Mouse (Mus musculus): ENCODE measurements around the gene Cntnap1. TPM values are rescaled to one million over a fixed set of nuclear protein-coding genes. Genes with fewer than 3 reads are reported as not detected.
A peak's percentile ranks its signal among the peaks of the same experiment; 100 is the strongest.

Cntnap1 gene
- total and polyA plus RNA-seq, 3 experiments, result 6.8 to 9.3 (median 6.8) TPM

DNA sequence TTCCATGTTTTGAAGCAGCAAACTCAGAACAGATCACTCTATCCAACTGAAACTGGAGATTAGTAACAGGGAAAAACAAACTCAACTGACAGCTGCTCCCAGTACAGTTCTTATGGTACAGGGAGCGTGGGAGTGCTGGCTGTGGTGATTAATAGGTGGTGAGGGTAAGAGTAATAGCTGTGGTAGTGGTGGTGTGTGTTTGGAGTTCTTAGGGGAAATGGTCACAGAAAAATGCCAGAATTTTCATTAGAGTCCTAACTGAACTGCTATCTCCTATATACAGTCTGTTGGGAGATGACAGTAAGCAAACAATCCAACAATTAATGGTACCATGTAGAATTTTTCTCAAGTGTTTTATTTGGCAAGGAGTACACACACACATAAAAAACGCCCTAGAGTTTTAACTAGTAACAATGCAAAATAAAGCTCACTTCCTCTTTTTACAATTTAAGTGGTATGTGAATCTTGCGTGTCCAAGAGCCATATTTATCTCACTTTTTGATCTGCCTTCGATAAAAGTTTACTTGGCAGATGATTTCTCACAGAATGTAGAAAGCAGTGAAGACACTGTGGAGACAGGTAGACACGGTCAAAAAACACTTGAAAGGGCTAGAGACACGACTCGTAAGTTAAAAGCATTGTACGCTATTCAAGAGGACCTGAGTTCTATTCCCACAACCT is 51.1 kb downstream of the Cntnap1 start:
- no peak for DNase-seq

DNA sequence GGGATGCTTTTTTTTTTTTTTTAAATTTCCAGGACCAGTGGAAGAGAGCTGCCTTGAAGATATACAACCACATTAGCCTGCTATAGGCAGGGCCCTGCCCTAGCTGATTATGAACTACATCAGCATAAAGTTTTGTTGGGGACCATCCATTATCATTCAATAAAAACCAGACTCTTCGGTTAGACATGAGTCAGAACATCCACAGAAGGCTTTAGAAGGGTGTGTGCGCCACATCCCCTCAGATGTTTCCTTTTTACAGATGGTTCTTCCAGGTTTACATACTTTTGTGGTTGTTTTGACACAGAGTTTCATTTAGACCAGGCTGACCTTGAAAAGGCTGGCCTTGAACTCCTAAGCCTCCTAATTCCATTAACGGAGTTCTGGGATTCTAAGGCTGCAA is 54.0 kb downstream of the Cntnap1 start:
- no peak for DNase-seq

DNA sequence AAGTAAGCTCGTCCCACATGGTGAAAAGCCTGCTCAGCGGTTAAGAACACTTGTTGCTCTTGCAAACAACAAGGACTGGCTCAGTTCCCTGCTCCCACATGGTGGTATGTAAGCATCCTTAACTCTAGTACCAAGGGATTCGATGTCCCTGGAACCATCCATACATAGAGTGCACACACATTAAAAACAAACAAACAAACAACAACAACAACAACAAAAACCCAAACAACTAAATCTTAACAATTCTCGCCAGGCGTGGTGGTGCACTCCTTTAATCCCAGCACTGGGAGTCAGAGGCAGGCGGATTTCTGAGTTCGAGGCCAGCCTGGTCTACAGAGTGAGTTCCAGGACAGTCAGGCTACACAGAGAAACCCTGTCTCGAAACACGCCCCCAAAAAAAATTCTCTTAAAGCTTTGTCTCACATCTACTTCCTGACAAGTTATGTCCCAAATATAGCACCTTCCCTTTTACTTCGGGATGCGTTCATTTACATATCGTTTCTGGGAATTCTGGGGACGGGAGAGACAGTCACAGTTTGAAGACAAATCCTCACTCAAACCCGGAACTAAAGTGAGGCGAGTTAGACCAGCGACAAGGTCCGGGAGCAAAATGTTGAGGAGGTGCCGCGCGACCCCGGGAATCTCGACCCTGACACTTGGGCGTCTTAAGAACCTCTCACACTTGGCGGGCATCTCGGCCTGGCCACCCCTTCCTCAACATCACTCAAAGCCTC is 55.2 kb downstream of the Cntnap1 start:
- DNase-seq, result no peak

DNA sequence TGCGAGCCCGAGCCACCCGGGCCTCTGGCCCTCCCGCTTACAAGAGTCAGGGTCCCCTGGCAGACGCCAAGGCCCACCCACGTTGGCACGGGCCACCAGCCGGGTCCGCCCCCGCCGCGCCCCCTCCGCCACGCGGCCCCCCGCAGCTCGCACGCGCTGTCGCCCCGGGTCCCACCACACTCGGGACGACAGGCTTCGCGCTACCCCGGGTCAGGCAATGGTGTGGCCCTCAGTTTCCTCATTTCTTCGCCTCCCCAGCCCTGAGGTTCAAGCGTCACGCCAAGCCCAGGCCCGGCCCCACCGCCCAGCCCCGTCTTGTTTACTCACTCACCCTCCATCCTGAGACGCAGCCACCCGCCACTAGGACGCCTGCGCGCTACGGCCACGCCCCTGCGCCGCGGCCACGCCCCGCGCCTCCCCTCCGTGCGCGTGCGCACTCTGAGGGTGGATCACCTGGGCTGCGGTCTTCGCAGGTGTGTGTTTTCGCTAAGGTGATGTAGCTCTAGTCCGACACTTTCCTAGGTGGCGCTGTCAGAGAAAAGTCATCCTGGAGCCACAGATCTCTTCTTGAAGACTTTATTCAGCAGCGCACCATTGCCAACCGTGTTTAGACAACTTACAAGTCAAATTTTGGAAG is 55.9 kb downstream of the Cntnap1 start, which contains the start of gene Ezh1:
Gene Ezh1 (minus strand): TSS at position 399 of the 637 bp plus-strand sequence.
- DNase-seq, result peak; percentile 94

DNA sequence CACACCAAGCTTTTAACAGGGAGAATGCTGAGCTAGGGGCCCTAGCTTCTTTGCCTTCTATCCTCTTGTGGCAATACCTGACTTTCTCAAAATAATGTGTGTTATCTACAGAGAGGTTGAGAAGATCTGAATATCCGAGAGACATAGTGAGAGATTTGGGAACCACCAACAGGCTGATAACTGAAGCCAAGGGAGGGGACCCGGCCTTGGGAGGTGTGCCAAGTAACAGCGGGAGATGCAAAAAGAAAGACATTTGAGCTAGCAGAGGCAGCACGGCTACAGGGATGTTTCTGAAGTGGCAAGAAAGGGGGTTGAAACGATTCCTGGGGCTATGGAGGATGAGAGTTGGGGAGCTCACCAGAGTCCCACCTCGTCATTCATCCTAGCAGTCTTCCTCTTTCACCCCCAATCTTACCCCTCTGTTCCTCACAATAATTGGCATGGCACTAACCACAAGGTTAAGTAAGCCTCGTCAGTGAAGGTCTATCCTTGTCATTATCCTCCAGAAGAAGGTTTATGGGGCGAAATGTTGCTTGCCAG is 59.1 kb downstream of the Cntnap1 start:
- peak; percentile 67 for DNase-seq

DNA sequence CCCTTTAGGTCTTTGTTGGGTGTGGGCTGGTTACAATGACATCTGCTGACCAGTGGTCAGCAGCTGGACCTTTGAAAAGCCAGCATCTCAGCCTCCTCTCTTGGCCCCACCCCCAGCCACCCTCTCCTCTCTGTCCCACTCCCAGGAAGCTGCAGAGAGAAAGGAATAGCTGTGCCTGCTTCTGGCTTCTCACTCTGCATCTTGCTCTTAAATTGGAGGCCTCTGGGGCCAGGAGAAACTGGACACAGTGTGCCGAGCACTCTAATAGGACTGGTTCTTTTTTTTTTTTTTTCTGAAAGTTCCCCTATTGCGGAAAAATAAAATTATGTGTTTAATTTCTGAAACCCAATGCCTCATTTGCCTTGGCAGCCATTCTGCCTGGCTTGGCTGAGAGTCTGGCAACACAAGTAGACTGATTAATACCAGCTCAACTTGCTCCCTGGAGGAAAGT is 59.8 kb downstream of the Cntnap1 start:
- DNase-seq, result peak; percentile 17

DNA sequence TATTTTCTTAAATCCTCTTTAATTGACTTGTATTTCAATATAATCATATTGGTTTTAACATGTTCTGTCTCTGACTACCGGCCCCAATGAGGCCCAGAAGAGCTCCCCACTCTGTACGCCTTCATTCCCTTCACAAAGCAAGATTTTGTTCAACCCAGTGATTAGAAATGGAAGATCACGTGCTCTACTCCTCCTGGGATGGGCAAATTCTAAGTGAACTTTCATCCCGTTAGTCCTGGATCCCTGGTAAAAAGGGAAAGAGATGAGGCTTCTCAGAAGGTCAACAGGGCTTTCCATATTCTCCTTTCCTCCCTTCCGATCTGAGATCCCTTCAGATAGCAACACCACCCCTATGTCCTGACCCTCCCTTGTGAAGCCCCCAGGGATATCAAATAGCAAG is 60.2 kb downstream of the Cntnap1 start:
- no peak for DNase-seq

DNA sequence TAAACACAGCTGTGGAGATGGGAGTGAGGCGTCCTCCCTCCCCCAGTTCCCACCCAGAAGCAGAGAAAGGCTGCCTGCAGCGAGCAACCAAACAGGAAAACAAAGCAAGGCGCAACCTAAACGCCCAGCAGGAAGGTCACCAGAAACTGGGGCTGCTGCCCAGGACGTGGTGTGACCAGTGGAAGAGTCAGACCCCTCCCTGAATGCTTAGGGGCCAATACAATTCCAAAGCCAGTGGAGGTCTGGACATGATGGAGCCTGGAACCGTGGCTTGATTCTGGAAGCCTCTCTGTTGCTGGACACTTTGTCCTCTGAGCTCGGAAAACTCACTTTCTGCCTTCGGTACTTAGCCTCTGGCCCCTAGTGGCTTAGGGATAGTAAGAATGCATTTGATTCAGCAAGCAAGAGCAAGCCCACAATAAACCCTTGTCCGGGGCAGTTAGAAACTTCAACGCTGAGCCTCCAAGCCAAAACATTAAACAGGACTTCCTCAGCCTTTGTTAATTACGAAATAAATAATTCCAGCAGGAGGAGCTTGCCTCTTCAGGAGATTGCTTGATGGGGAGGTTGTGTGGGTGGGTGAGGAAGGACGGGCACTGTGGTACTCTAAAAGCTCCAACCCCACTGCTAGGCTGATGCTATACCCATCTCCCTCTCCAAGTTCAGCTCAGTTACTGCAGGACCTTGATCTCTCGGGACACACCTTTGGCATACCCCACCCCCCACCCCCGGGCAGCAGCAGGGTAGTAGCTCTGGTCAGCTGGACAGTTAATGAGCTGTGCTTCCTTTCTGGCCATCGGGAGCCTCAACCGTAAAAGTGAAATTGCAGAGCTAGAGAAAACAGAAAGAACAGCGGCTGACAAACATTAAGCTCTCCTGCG is 60.9 kb downstream of the Cntnap1 start:
- DNase-seq, result peak; percentile 51

DNA sequence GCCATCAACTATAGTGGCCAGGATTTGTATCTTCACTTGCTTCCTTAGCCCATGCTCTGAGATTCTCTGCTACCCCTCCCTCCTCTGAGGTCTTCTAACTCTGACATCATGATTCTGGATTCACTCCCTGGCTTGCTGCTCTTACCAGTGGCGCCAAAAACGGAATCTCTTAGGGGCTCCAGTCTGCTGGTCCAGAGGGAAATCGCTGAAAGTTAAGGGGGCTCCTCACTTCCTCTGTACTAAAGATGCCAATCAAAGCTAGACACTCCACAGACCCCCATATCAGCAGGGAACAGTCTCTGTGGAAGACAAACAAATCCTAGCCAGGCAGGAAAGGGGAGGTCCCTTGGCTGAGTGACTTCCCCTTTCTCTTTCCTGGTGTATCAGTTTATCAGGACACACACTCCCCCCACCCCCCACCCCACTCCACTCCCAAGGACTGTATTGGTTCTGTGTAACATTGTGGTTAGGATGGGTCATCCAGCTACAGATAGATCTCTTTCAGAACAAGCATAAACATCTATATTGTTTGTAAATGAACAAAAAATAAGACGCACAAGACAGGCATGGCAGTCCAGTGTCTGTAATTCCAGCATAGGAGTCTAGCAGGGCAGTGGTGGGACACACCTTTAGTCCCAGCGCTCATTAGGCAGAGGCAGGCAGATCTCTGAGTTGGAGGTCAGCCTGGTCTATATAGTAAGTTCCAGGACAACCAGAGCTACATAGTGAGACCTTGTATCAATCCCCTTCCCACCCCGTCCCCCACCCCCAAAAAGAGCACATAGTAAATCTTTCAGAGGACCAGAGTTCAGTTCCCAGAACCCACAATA is 61.9 kb downstream of the Cntnap1 start:
- DNase-seq, result peak; percentile 27

DNA sequence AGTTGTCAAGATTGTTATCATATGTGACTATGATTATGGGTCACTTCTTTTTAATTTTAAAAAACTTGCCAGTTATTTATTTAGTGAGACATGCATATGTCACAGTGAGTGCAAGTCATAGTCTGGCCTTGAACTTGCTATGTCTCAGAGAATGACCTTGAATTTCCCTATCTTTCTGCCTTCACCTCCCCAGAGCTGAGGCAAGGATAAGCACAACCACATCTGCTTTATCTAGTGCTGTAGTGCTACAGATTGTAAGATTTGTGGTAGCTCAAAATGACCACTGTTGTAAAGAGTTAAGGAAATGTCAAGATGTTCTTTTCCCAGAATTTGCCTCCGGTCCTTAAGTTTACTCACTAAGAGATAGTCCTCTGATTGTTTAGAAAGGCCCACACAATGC is 62.9 kb downstream of the Cntnap1 start:
- no peak for DNase-seq

DNA sequence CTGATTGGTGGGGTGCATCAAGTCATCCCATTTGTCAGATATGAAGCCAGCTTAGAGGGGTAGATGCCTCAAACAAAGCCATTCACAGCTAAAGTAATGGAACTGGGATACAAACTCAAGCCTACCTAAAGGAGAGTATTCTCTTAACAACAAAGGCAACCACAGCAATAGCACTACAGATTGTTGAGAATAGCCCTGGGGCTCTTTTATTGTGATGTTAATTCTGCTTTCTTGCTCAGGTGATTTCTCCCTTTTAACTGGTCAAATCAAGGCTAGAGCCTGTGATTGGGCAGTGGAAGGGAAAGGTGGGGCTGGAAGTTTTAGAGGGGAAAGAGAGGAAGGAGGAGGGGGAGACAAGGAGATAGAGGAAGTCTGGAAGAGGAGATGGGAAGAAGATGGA is 63.8 kb downstream of the Cntnap1 start:
- DNase-seq, result no peak

DNA sequence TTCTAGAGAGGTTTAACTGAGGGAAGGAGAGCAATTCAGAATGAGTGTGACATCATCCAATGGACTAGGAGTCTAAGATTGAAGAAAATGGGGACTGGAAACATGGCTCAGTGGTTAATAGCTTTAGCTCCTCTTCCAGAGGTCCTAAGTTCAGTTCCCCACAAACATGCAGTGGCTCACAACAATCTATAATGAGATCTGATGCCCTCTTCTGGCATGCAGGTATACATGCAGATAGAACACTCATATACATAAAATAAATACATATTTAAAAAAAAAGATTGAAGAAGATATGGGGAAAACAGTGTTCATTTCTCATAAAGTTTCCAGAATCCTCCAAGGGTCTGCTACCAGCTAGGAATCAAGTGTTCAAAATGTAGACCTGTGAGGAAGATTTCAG is 65.1 kb downstream of the Cntnap1 start:
- DNase-seq, result no peak

DNA sequence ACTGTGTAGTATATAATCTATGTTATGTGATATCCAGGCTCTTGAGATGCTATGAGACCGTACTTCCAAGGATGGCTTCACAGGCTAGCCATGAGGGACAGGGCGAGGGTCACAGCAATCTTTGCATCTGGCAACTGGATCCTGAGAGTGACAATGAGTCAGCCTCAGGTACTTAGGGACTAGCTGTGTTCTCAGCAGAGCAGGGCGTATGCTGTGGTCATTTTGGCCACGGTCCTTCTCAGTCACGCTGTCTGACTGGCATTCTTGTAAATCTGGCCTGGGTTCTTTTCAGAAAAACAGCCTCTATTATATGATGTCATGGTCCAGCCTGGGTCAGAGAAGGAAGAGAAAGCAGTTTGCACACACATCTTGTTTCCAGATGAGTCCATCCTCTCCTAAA is 66.5 kb downstream of the Cntnap1 start:
- DNase-seq, result no peak

DNA sequence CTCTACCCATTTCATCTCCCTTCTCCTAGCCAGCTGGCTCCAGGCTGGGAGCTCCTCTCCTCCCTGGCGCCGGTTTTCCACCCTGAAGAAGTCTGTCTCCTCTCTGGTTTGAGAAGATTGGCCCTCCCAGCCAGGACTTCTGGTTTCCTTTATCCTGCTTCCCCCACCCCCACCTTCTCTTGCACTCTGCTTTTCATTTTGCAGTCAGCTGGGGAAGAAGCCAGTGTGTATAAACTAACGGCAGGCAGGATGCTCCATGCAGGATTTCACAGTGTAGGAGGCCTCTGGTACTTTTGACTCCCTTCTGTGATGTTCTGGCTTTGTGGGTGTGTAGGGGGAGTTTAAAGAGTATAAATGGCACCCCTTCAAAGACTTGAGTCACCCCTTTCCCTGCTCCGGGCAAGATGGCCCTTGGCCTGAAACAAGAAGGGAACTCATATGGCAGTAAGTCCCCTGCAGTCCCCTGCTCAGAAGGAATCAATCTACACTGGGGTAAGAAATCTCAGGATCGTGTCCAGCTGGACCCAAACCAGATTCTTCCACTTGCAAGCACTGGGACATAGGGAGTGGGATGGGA is 67.8 kb downstream of the Cntnap1 start:
- no peak for DNase-seq

Small RNA genes within 50 kb of the gene (microRNA-seq; reads per million reads assigned to microRNA genes)
- gene Gm27626, result 0 reads per million in 2 experiments

Other genes starting within 250 kb of the Cntnap1 start
- gene Stat3, start 231.0 kb upstream of the Cntnap1 start, total RNA-seq (2021), result 10 to 100 TPM; 76.6 to 79.4 TPM
- 45.4 and 54.9 TPM in 2 replicates for gene Stat3, start 231.0 kb upstream of the Cntnap1 start, polyA plus RNA-seq (2012; rRNA removed)
- 100 to 1,000 TPM; 236 to 425 TPM for gene Cavin1, start 199.6 kb upstream of the Cntnap1 start, total RNA-seq (2021)
- gene Cavin1, start 199.6 kb upstream of the Cntnap1 start, polyA plus RNA-seq (2012; rRNA removed), result 193 and 219 TPM in 2 replicates
- gene Atp6v0a1, start 161.1 kb upstream of the Cntnap1 start, total RNA-seq (2021), result 100 to 1,000 TPM; 116 to 159 TPM
- 77.9 and 98.0 TPM in 2 replicates for gene Atp6v0a1, start 161.1 kb upstream of the Cntnap1 start, polyA plus RNA-seq (2012; rRNA removed)
- gene Naglu, start 100.5 kb upstream of the Cntnap1 start, total RNA-seq (2021), result 10 to 100 TPM; 38.0 to 42.5 TPM
- gene Naglu, start 100.5 kb upstream of the Cntnap1 start, polyA plus RNA-seq (2012; rRNA removed), result 102 and 120 TPM in 2 replicates
- gene Hsd17b1, start 92.1 kb upstream of the Cntnap1 start, total RNA-seq (2021), result 1 to 10 TPM; 1.1 to 2.5 TPM
- 2.1 and 2.3 TPM in 2 replicates for gene Hsd17b1, start 92.1 kb upstream of the Cntnap1 start, polyA plus RNA-seq (2012; rRNA removed)
- 10 to 100 TPM; 86.9 to 90.5 TPM for gene Coasy, start 88.0 kb upstream of the Cntnap1 start, total RNA-seq (2021)
- gene Coasy, start 88.0 kb upstream of the Cntnap1 start, polyA plus RNA-seq (2012; rRNA removed), result 178 and 187 TPM in 2 replicates
- gene Mlx, start 83.2 kb upstream of the Cntnap1 start, total RNA-seq (2021), result 10 to 100 TPM; 57.8 to 72.3 TPM
- 36.3 and 42.4 TPM in 2 replicates for gene Mlx, start 83.2 kb upstream of the Cntnap1 start, polyA plus RNA-seq (2012; rRNA removed)
- 1 to 10 TPM; 3.6 to 5.9 TPM for gene Psmc3ip, start 75.1 kb upstream of the Cntnap1 start, total RNA-seq (2021)
- gene Psmc3ip, start 75.1 kb upstream of the Cntnap1 start, polyA plus RNA-seq (2012; rRNA removed), result 0.38 and 0.71 TPM in 2 replicates
- gene Retreg3, start 50.6 kb upstream of the Cntnap1 start, total RNA-seq (2021), result 10 to 100 TPM; 50.7 to 50.9 TPM
- 41.7 and 46.9 TPM in 2 replicates for gene Retreg3, start 50.6 kb upstream of the Cntnap1 start, polyA plus RNA-seq (2012; rRNA removed)
- gene Tubg1, start 50.6 kb upstream of the Cntnap1 start, total RNA-seq (2021), result 10 to 100 TPM; 42.9 to 43.0 TPM
- gene Tubg1, start 50.6 kb upstream of the Cntnap1 start, polyA plus RNA-seq (2012; rRNA removed), result 15.2 and 42.7 TPM in 2 replicates
- 1 to 10 TPM; 6.2 to 7.5 TPM for gene Tubg2, start 14.6 kb upstream of the Cntnap1 start, total RNA-seq (2021)
- gene Tubg2, start 14.6 kb upstream of the Cntnap1 start, polyA plus RNA-seq (2012; rRNA removed), result 5.5 and 6.0 TPM in 2 replicates
- gene Plekhh3, start 828 bp downstream of the Cntnap1 start, total RNA-seq (2021), result 10 to 100 TPM; 19.4 to 39.7 TPM
- 112 and 122 TPM in 2 replicates for gene Plekhh3, start 828 bp downstream of the Cntnap1 start, polyA plus RNA-seq (2012; rRNA removed)
- gene Ccr10, start 4.9 kb downstream of the Cntnap1 start, total RNA-seq (2021), result under 1 TPM; 0.26 to 0.83 TPM
- gene Ccr10, start 4.9 kb downstream of the Cntnap1 start, polyA plus RNA-seq (2012; rRNA removed), result 0.84 and 1.6 TPM in 2 replicates
- 10 to 100 TPM; 31.3 to 35.0 TPM for gene Ezh1, start 55.9 kb downstream of the Cntnap1 start, total RNA-seq (2021)
- 17.1 and 20.1 TPM in 2 replicates for gene Ezh1, start 55.9 kb downstream of the Cntnap1 start, polyA plus RNA-seq (2012; rRNA removed)
- gene Ramp2, start 75.5 kb downstream of the Cntnap1 start, total RNA-seq (2021), result 10 to 100 TPM; 46.5 to 46.9 TPM
- gene Ramp2, start 75.5 kb downstream of the Cntnap1 start, polyA plus RNA-seq (2012; rRNA removed), result 109 and 114 TPM in 2 replicates
- 100 to 1,000 TPM; 102 to 116 TPM for gene Vps25, start 83.2 kb downstream of the Cntnap1 start, total RNA-seq (2021)
- gene Vps25, start 83.2 kb downstream of the Cntnap1 start, polyA plus RNA-seq (2012; rRNA removed), result 186 and 204 TPM in 2 replicates
- gene Wnk4, start 90.0 kb downstream of the Cntnap1 start, total RNA-seq (2021), result 1 to 10 TPM; 2.1 to 3.7 TPM
- 0.62 and 0.94 TPM in 2 replicates for gene Wnk4, start 90.0 kb downstream of the Cntnap1 start, polyA plus RNA-seq (2012; rRNA removed)
- gene Cntd1, start 108.5 kb downstream of the Cntnap1 start, total RNA-seq (2021), result under 1 TPM; 0.32 to 0.38 TPM
- 0.06 and 0.11 TPM in 2 replicates for gene Cntd1, start 108.5 kb downstream of the Cntnap1 start, polyA plus RNA-seq (2012; rRNA removed)
- gene Coa3, start 108.6 kb downstream of the Cntnap1 start, total RNA-seq (2021), result 10 to 100 TPM; 68.3 to 84.3 TPM
- 380 and 465 TPM in 2 replicates for gene Coa3, start 108.6 kb downstream of the Cntnap1 start, polyA plus RNA-seq (2012; rRNA removed)
- gene Becn1, start 131.8 kb downstream of the Cntnap1 start, total RNA-seq (2021), result 100 to 1,000 TPM; 107 to 160 TPM
- 81.6 and 126 TPM in 2 replicates for gene Becn1, start 131.8 kb downstream of the Cntnap1 start, polyA plus RNA-seq (2012; rRNA removed)
- 100 to 1,000 TPM; 129 to 161 TPM for gene Psme3, start 145.7 kb downstream of the Cntnap1 start, total RNA-seq (2021)
- gene Psme3, start 145.7 kb downstream of the Cntnap1 start, polyA plus RNA-seq (2012; rRNA removed), result 31.7 and 45.2 TPM in 2 replicates
- 1 to 10 TPM; 4.9 to 5.5 TPM for gene Aoc2, start 154.5 kb downstream of the Cntnap1 start, total RNA-seq (2021)
- 6.3 and 7.7 TPM in 2 replicates for gene Aoc2, start 154.5 kb downstream of the Cntnap1 start, polyA plus RNA-seq (2012; rRNA removed)
- 10 to 100 TPM; 48.4 to 76.6 TPM for gene Aoc3, start 160.1 kb downstream of the Cntnap1 start, total RNA-seq (2021)
- gene Aoc3, start 160.1 kb downstream of the Cntnap1 start, polyA plus RNA-seq (2012; rRNA removed), result 69.3 and 101 TPM in 2 replicates
- gene G6pc, start 197.0 kb downstream of the Cntnap1 start, total RNA-seq (2021), result 10 to 100 TPM in 1 of 2 experiments, 1 to 10 TPM in 1; 1.8 to 24.0 TPM
- gene G6pc, start 197.0 kb downstream of the Cntnap1 start, polyA plus RNA-seq (2012; rRNA removed), result 0.13 and 0.26 TPM in 2 replicates
- 10 to 100 TPM; 21.8 to 38.2 TPM for gene Aarsd1, start 247.1 kb downstream of the Cntnap1 start, total RNA-seq (2021)
- gene Aarsd1, start 247.1 kb downstream of the Cntnap1 start, polyA plus RNA-seq (2012; rRNA removed), result 25.0 and 28.1 TPM in 2 replicates

All from adrenal gland, adult 2 months (tissue).